Mouse (Mus musculus) limb, embryonic 13.5 days (tissue): ENCODE measurements around the gene Sec16a. TPM values are rescaled to one million over a fixed set of nuclear protein-coding genes. Genes with fewer than 3 reads are reported as not detected.
A peak's percentile ranks its signal among the peaks of the same experiment; 100 is the strongest.

ENCODE experiments used
- ATAC-seq: fragments of 200-750 bp; cut with Nextera tagmentation; 2 replicates; pipeline ENCODE4 v1.8.0; 2017; ENCODE audit warnings: low read depth, moderate number of reproducible peaks, moderate TSS enrichment; ENCODE audit not compliant: low FRiP score
- H3K27ac ChIP-seq: fragments of 300-500 bp; sonication (generic); 2 replicates; pipeline ENCODE4 v1.5.1; 2015; ENCODE audit warnings: inconsistent platforms, mild to moderate bottlenecking, moderate library complexity
- H3K27me3 ChIP-seq: fragments of 300-500 bp; sonication (generic); 2 replicates; pipeline ENCODE4 v1.6.1; 2015; ENCODE audit warnings: mild to moderate bottlenecking, inconsistent platforms
- H3K36me3 ChIP-seq: fragments of 300-500 bp; sonication (generic); 2 replicates; pipeline ENCODE4 v1.6.1; 2015; ENCODE audit warnings: inconsistent platforms, mild to moderate bottlenecking, moderate library complexity
- H3K4me1 ChIP-seq: fragments of 300-500 bp; sonication (generic); 2 replicates; pipeline ENCODE4 v1.6.1; 2015; ENCODE audit warnings: inconsistent platforms
- H3K4me2 ChIP-seq: fragments of 300-500 bp; sonication (generic); replicated peaks from 2 replicates; pipeline ENCODE4 v1.6.1; 2015; ENCODE audit warnings: inconsistent platforms, mild to moderate bottlenecking, moderate library complexity
- H3K4me3 ChIP-seq: fragments of 300-500 bp; sonication (generic); 2 replicates; pipeline ENCODE4 v1.5.1; 2015; ENCODE audit warnings: moderate library complexity, mild to moderate bottlenecking, inconsistent platforms
- H3K9ac ChIP-seq: fragments of 300-500 bp; sonication (generic); 2 replicates; pipeline ENCODE4 v1.6.1; 2015; ENCODE audit warnings: mild to moderate bottlenecking, inconsistent platforms
- H3K9me3 ChIP-seq: fragments of 300-500 bp; sonication (generic); 2 replicates; pipeline ENCODE4 v1.6.1; 2016; ENCODE audit warnings: inconsistent platforms
- WGBS: fragments of 180-500 bp; shearing (Covaris S2); methylation state at CpG from one replicate; pipeline ENCODE4 v1.1.7; 2015; 5-methylcytosine and 5-hydroxymethylcytosine counted together
- polyA plus RNA-seq: library from polyadenylated mRNA; unstranded; fragments of >200 nt; fragmentation: Nextera tagmentation; extraction: Ambion mirVana; gene quantifications from 2 replicates; pipeline ENCODE4 v1.2.1, GENCODE M21; 2015

Sec16a gene
- polyA plus RNA-seq, 1 experiment from 2014 or later: 28.1 TPM

GRCm38 (mm10) chr2:26471652-26472285, 26.8 kb upstream of the Sec16a start:
- Histone ChIP-seq H3K4me3 (no peak overlapping the region), H3K27me3 (no peaks in the 10 kb centered on the region), H3K4me2 (no peak overlapping the region), H3K9me3 (no peaks in the 10 kb centered on the region), H3K36me3 (peaks cover 99% of the 10 kb centered on the region), H3K9ac (no peak overlapping the region), H3K4me1 (peaks cover 9% of the 10 kb centered on the region; the same call in 1 of the 2 replicates), H3K27ac (no peak overlapping the region)
- 88% methylated on average over 6 of the region's 6 CpGs for WGBS
- no peak for ATAC-seq

DNA sequence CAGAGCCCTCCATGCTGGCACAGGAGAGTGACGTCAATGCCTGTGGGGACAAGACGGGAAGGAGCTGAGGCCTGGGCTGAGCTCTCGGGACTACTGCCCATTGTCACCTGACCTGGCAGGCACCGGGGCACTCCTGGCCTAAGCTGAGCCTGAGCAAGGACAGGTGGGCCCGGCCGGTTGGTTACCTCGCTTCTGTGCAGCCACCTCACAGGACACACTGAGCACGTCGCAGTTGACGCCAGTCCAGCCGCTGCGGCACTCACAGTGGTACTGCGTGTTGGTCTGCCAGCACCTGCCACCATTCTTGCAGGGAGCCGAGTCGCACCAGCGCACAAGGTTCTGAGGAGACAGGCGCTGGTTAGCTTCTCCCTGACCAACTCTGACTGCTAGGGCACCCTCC, 26.0 kb upstream of the Sec16a start:
- H3K9me3 ChIP-seq: no peaks in the 10 kb centered on the region
- peaks cover 9% of the 10 kb centered on the region; the same call in 1 of the 2 replicates for H3K4me1 ChIP-seq
- H3K27me3 ChIP-seq: no peaks in the 10 kb centered on the region
- H3K4me2 ChIP-seq: no peak overlapping the region
- H3K27ac ChIP-seq: no peak overlapping the region
- WGBS: 83% methylated on average over 17 of the region's 17 CpGs
- 0 out of 2 replicates have a peak, but pooled peaks have one; percentile 18 for ATAC-seq
- peaks cover 99% of the 10 kb centered on the region for H3K36me3 ChIP-seq
- no peak overlapping the region for H3K4me3 ChIP-seq
- H3K9ac ChIP-seq: no peak overlapping the region

GRCm38 (mm10) chr2:26468376-26468775, 23.4 kb upstream of the Sec16a start:
- no peak overlapping the region for H3K4me3 ChIP-seq
- H3K4me1 ChIP-seq: no peaks in the 10 kb centered on the region
- peaks cover 99% of the 10 kb centered on the region for H3K36me3 ChIP-seq
- no peak overlapping the region for H3K27ac ChIP-seq
- WGBS: 91% methylated on average over 15 of the region's 15 CpGs
- ATAC-seq: no peak
- no peaks in the 10 kb centered on the region for H3K27me3 ChIP-seq
- no peak overlapping the region for H3K4me2 ChIP-seq
- H3K9me3 ChIP-seq: no peaks in the 10 kb centered on the region
- no peak overlapping the region for H3K9ac ChIP-seq

- Histone ChIP-seq H3K9me3 (no peaks in the 10 kb centered on the region), H3K4me3 (no peak overlapping the region), H3K27ac (no peak overlapping the region), H3K4me2 (no peak overlapping the region), H3K36me3 (peaks cover 89% of the 10 kb centered on the region), H3K4me1 (peaks cover 14% of the 10 kb centered on the region), H3K9ac (no peak overlapping the region), H3K27me3 (no peaks in the 10 kb centered on the region)
- WGBS: 96% methylated on average over 6 of the region's 6 CpGs
- no peak for ATAC-seq
Measured at GRCm38 (mm10) chr2:26463412-26463811, 18.4 kb upstream of the Sec16a start.

DNA sequence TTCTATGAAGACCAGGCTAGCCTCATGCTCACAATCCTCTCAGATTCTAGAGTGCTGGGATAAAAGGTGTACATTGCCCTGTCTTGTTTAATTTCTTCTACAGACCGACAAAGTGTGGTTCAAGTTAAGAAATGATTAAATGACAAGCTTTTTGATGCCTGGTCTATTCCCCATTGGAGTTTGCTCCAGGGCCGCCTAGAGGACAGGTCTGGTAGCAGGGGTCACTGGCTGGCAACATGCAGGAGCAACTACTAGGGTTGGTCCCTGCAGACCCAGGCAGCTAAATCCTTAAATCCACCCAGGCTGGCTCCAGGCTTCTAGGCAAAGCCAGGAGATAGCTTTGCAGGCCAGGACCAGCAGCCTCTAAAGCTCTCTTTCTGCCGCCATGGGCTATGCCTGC, 18.0 kb upstream of the Sec16a start:
- no peak for ATAC-seq
- H3K36me3 ChIP-seq: peaks cover 87% of the 10 kb centered on the region
- H3K4me1 ChIP-seq: peaks cover 19% of the 10 kb centered on the region
- H3K9ac ChIP-seq: no peak overlapping the region
- H3K4me2 ChIP-seq: no peak overlapping the region
- no peaks in the 10 kb centered on the region for H3K27me3 ChIP-seq
- H3K27ac ChIP-seq: no peak overlapping the region
- WGBS: 81% methylated on average over 3 of the region's 3 CpGs
- H3K9me3 ChIP-seq: no peaks in the 10 kb centered on the region
- H3K4me3 ChIP-seq: no peak overlapping the region

DNA sequence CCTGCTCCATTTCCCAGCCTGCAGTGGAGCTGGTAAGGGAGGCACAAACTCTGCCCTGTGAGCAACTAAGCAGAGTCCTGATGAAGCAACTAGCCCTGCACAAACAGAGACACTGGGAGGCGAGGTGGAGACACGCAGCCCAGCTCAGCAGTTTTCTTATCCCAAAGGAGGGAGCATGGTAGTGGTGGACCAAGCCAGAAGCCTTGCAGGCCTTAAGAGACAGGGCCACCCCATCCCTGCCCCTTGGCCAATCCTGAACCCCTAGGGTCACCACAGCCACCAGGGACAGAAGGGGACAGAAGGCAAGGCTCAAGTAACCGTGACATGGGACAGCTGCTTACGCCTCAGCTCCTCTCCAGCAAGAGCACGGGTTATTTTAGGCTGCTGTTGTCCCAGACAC, 16.7 kb upstream of the Sec16a start:
- H3K36me3 ChIP-seq: peaks cover 74% of the 10 kb centered on the region
- no peak overlapping the region for H3K9ac ChIP-seq
- WGBS: 88% methylated on average over 5 of the region's 5 CpGs
- no peak for ATAC-seq
- H3K9me3 ChIP-seq: no peaks in the 10 kb centered on the region
- H3K4me1 ChIP-seq: peaks cover 20% of the 10 kb centered on the region
- no peak overlapping the region for H3K4me3 ChIP-seq
- H3K27me3 ChIP-seq: no peaks in the 10 kb centered on the region
- H3K4me2 ChIP-seq: no peak overlapping the region
- no peak overlapping the region for H3K27ac ChIP-seq

- no peak overlapping the region for H3K27ac ChIP-seq
- peaks cover 66% of the 10 kb centered on the region for H3K36me3 ChIP-seq
- H3K4me2 ChIP-seq: no peak overlapping the region
- 87% methylated on average over 13 of the region's 13 CpGs for WGBS
- H3K9me3 ChIP-seq: no peaks in the 10 kb centered on the region
- no peak overlapping the region for H3K4me3 ChIP-seq
- 0 out of 2 replicates have a peak overlapping the region, but pooled peaks have one; percentile 4 for H3K9ac ChIP-seq
- no peaks in the 10 kb centered on the region for H3K27me3 ChIP-seq
- ATAC-seq: no peak
- H3K4me1 ChIP-seq: peaks cover 20% of the 10 kb centered on the region
Measured at GRCm38 (mm10) chr2:26460837-26461236, 15.8 kb upstream of the Sec16a start.

GRCm38 (mm10) chr2:26460097-26460646, 15.2 kb upstream of the Sec16a start:
- Histone ChIP-seq H3K4me3 (no peak overlapping the region), H3K9me3 (no peaks in the 10 kb centered on the region), H3K4me1 (peaks cover 20% of the 10 kb centered on the region), H3K36me3 (peaks cover 61% of the 10 kb centered on the region), H3K27me3 (no peaks in the 10 kb centered on the region), H3K27ac (peak overlapping the region; percentile 6; the same call in 1 of the 2 replicates), H3K4me2 (no peak overlapping the region), H3K9ac (no peak overlapping the region)
- WGBS: 90% methylated on average over 16 of the region's 16 CpGs
- ATAC-seq: no peak

DNA sequence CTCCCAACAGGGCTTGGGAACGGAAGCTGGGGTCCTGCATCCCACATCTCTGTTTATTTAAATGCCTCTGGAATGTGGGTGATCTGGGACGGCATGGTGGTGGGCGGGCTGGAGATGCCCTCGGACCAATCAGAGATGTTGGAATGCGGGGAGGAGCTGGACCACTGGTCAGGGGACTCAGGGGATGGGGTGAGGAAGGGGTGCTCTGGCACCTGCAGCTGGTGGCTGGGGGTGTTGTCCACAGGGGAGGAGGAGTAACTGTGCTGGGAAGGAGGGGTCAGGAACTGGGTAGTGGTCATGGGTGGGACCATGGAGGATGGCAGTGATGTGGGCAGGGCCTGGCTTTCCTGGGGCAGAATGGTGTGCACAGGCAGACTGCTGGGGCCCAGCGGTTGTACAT, 14.5 kb upstream of the Sec16a start:
- H3K4me3 ChIP-seq: no peak overlapping the region
- H3K27ac ChIP-seq: 0 out of 2 replicates have a peak overlapping the region, but pooled peaks have one; percentile 22
- 0 out of 2 replicates have a peak, but pooled peaks have one; percentile 30 for ATAC-seq
- peaks cover 54% of the 10 kb centered on the region for H3K36me3 ChIP-seq
- H3K4me2 ChIP-seq: no peak overlapping the region
- no peak overlapping the region for H3K9ac ChIP-seq
- 46% methylated on average over 6 of the region's 6 CpGs for WGBS
- H3K9me3 ChIP-seq: no peaks in the 10 kb centered on the region
- H3K27me3 ChIP-seq: no peaks in the 10 kb centered on the region
- peaks cover 20% of the 10 kb centered on the region for H3K4me1 ChIP-seq

- H3K9me3 ChIP-seq: no peaks in the 10 kb centered on the region
- ATAC-seq: peak; percentile 61; the same call in 1 of the 2 replicates
- H3K4me3 ChIP-seq: no peak overlapping the region
- 32% methylated on average over 7 of the region's 7 CpGs for WGBS
- H3K27ac ChIP-seq: peak overlapping the region; percentile 76
- H3K9ac ChIP-seq: no peak overlapping the region
- H3K27me3 ChIP-seq: no peaks in the 10 kb centered on the region
- H3K4me1 ChIP-seq: peaks cover 20% of the 10 kb centered on the region
- peaks cover 47% of the 10 kb centered on the region for H3K36me3 ChIP-seq
- no peak overlapping the region for H3K4me2 ChIP-seq
Measured at GRCm38 (mm10) chr2:26458402-26459124, 13.5 kb upstream of the Sec16a start.

DNA sequence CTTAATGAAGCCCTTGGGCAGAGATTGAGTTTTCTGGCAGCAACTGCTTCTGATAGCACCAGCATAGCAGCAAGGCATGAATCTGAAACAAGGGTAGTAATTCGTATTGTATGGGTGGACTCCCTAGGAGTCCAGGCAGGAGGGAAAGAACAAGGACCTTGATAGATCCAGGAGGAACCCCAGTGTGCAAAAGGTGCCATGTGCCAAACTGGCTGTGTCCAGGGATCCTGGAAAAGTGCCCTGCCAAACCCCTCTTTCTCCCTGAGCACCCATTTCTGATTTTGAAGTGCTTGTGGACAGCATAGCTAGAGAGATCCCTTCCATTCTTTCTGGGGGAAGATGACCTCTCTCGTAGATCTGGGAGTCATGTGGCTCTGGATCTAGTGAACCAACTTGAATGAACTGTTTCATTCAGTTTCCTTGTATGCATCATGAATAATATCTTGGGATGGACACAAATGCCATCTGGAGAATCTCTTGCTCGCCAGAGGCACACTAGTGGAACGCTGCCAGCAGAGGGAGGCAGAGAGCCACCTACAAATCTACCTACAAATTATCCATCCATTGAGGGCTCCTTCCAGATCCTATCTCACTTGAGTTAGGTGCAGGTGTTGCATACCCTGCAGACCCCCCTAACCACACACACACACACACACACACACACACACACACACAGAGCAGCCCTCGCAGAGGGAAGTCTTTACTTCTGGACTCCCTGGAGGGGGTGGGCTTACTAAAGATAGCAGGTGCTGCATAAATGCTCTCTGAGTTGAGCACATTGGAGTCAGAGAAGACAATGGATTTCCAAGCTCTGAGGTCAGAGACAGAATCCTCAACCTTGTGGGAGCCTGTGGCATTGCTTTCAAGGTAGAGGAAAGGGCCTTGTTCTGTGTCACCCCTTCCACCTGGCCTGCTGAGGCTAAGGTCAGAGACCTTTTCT, 4.4 kb upstream of the Sec16a start:
- Histone ChIP-seq H3K36me3 (peaks cover 3% of the 10 kb centered on the region), H3K9me3 (no peaks in the 10 kb centered on the region), H3K4me2 (no peak overlapping the region), H3K9ac (no peak overlapping the region; the same call in 1 of the 2 replicates), H3K27me3 (no peaks in the 10 kb centered on the region), H3K4me3 (no peak overlapping the region), H3K27ac (no peak overlapping the region), H3K4me1 (peaks cover 15% of the 10 kb centered on the region)
- ATAC-seq: no peak
- WGBS: 23% methylated on average over 5 of the region's 5 CpGs
